Mouse (Mus musculus) neural tube, embryonic 11.5 days (tissue): ENCODE data around the gene Kcnip3. TPM values are rescaled to one million over a fixed set of nuclear protein-coding genes. Genes with fewer than 3 reads are reported as not detected.

Experiments
- ATAC-seq: fragments of 200-750 bp; cut with Nextera tagmentation; 2 replicates; pipeline ENCODE4 v1.8.0; 2017; ENCODE audit warnings: moderate number of reproducible peaks, mild to moderate bottlenecking, moderate TSS enrichment, moderate library complexity; ENCODE audit not compliant: insufficient read depth, low FRiP score, low TSS enrichment
- DNase-seq: peaks from one replicate; pipeline ENCODE4 v3.0.0-alpha.2; 2015; ENCODE audit warnings: low spot score
- H3K27ac ChIP-seq: fragments of 300-500 bp; sonication (generic); 2 replicates; pipeline ENCODE4 v1.5.1; 2014; ENCODE audit warnings: low read depth, mild to moderate bottlenecking, low read length
- H3K27me3 ChIP-seq: fragments of 300-500 bp; sonication (generic); 2 replicates; pipeline ENCODE4 v1.6.1; 2014; ENCODE audit warnings: mild to moderate bottlenecking, low read length, mixed read lengths; ENCODE audit not compliant: control insufficient read depth, insufficient read depth
- H3K36me3 ChIP-seq: fragments of 300-500 bp; sonication (generic); 2 replicates; pipeline ENCODE4 v1.6.1; 2014; ENCODE audit warnings: mild to moderate bottlenecking, low read length, moderate library complexity, mixed read lengths; ENCODE audit not compliant: control insufficient read depth, insufficient read depth
- H3K4me1 ChIP-seq: fragments of 300-500 bp; sonication (generic); 2 replicates; pipeline ENCODE4 v1.6.1; 2014; ENCODE audit warnings: low read length, mixed read lengths; ENCODE audit not compliant: control insufficient read depth, insufficient read depth
- H3K4me2 ChIP-seq: fragments of 300-500 bp; sonication (generic); 2 replicates; pipeline ENCODE4 v1.6.1; 2014; ENCODE audit warnings: low read depth, mild to moderate bottlenecking, moderate library complexity
- H3K4me3 ChIP-seq: fragments of 300-500 bp; sonication (generic); 2 replicates; pipeline ENCODE4 v1.5.1; 2014; ENCODE audit warnings: low read depth, low read length
- H3K9ac ChIP-seq: fragments of 300-500 bp; sonication (generic); 2 replicates; pipeline ENCODE4 v1.6.1; 2014; ENCODE audit warnings: mild to moderate bottlenecking, low read length
- H3K9me3 ChIP-seq: fragments of 300-500 bp; sonication (generic); 2 replicates; pipeline ENCODE4 v1.6.1; 2016; ENCODE audit warnings: low read length; ENCODE audit not compliant: control insufficient read depth
- WGBS: fragments of 180-500 bp; shearing (Covaris S2); extraction: QIAGEN DNeasy Blood & Tissue Kit; methylation state at CpG from one replicate; pipeline ENCODE4 v1.1.7; 2014; 5-methylcytosine and 5-hydroxymethylcytosine counted together
- polyA plus RNA-seq: library from polyadenylated mRNA; unstranded; fragments of >200 nt; fragmentation: Nextera tagmentation; extraction: Ambion mirVana; gene quantifications from 2 replicates; pipeline ENCODE4 v1.2.1, GENCODE M21; 2014

Gene Kcnip3
- polyA plus RNA-seq, 1 experiment from 2014 or later: 3.4 TPM

GRCm38 (mm10) chr2:127539494-127539893 lies 17.6 kb upstream of the Kcnip3 start:
- Histone ChIP-seq H3K9ac (no peak overlapping the region), H3K4me3 (no peak overlapping the region), H3K27me3 (peaks cover 40% of the 10 kb centered on the region), H3K27ac (no peak overlapping the region), H3K4me1 (no peaks in the 10 kb centered on the region), H3K36me3 (no peaks in the 10 kb centered on the region), H3K4me2 (no peak overlapping the region), H3K9me3 (no peaks in the 10 kb centered on the region)
- no peak for ATAC-seq
- WGBS: 36% methylated on average over 4 of the region's 4 CpGs
- DNase-seq: no peak

GRCm38 (mm10) chr2:127537548-127537947 lies 15.7 kb upstream of the Kcnip3 start:
- H3K4me2 ChIP-seq: no peak overlapping the region
- 77% methylated on average over 3 of the region's 3 CpGs for WGBS
- ATAC-seq: no peak
- no peak overlapping the region for H3K4me3 ChIP-seq
- no peak overlapping the region for H3K27ac ChIP-seq
- H3K4me1 ChIP-seq: no peaks in the 10 kb centered on the region
- H3K27me3 ChIP-seq: peaks cover 32% of the 10 kb centered on the region
- H3K36me3 ChIP-seq: no peaks in the 10 kb centered on the region
- no peak for DNase-seq
- no peaks in the 10 kb centered on the region for H3K9me3 ChIP-seq
- no peak overlapping the region for H3K9ac ChIP-seq

GRCm38 (mm10) chr2:127535363-127535762 lies 13.5 kb upstream of the Kcnip3 start:
- Histone ChIP-seq H3K36me3 (no peaks in the 10 kb centered on the region), H3K27ac (no peak overlapping the region), H3K4me1 (no peaks in the 10 kb centered on the region), H3K27me3 (peaks cover 10% of the 10 kb centered on the region), H3K9ac (no peak overlapping the region), H3K4me3 (no peak overlapping the region), H3K9me3 (no peaks in the 10 kb centered on the region), H3K4me2 (no peak overlapping the region)
- DNase-seq (no peak), ATAC-seq (no peak)
- WGBS: 84% methylated on average over 9 of the region's 9 CpGs

- H3K36me3 ChIP-seq: no peaks in the 10 kb centered on the region
- no peak overlapping the region for H3K4me2 ChIP-seq
- H3K27ac ChIP-seq: no peak overlapping the region
- H3K27me3 ChIP-seq: no peaks in the 10 kb centered on the region
- ATAC-seq: no peak
- H3K9me3 ChIP-seq: no peaks in the 10 kb centered on the region
- WGBS: 12% methylated on average over 9 of the region's 9 CpGs
- no peaks in the 10 kb centered on the region for H3K4me1 ChIP-seq
- no peak overlapping the region for H3K4me3 ChIP-seq
- H3K9ac ChIP-seq: no peak overlapping the region
- peak; percentile 60 for DNase-seq
Observed at GRCm38 (mm10) chr2:127532379-127532778, 10.5 kb upstream of the Kcnip3 start.

GRCm38 (mm10) chr2:127531592-127531991 lies 9.7 kb upstream of the Kcnip3 start:
- 86% methylated on average over 2 of the region's 2 CpGs for WGBS
- no peak overlapping the region for H3K27ac ChIP-seq
- H3K9ac ChIP-seq: no peak overlapping the region
- H3K27me3 ChIP-seq: no peaks in the 10 kb centered on the region
- no peak for DNase-seq
- no peak for ATAC-seq
- no peaks in the 10 kb centered on the region for H3K36me3 ChIP-seq
- H3K9me3 ChIP-seq: no peaks in the 10 kb centered on the region
- H3K4me1 ChIP-seq: no peaks in the 10 kb centered on the region
- no peak overlapping the region for H3K4me3 ChIP-seq
- no peak overlapping the region for H3K4me2 ChIP-seq

GRCm38 (mm10) chr2:127530418-127530817 lies 8.5 kb upstream of the Kcnip3 start:
- Histone ChIP-seq H3K36me3 (no peaks in the 10 kb centered on the region), H3K9me3 (no peaks in the 10 kb centered on the region), H3K9ac (no peak overlapping the region), H3K27ac (no peak overlapping the region), H3K27me3 (no peaks in the 10 kb centered on the region), H3K4me1 (no peaks in the 10 kb centered on the region), H3K4me2 (no peak overlapping the region), H3K4me3 (no peak overlapping the region)
- ATAC-seq: no peak
- WGBS: 77% methylated on average over 3 of the region's 3 CpGs
- no peak for DNase-seq

- no peak overlapping the region for H3K4me2 ChIP-seq
- WGBS: 80% methylated on average over 3 of the region's 3 CpGs
- no peak overlapping the region for H3K4me3 ChIP-seq
- H3K9ac ChIP-seq: no peak overlapping the region
- H3K36me3 ChIP-seq: no peaks in the 10 kb centered on the region
- H3K9me3 ChIP-seq: no peaks in the 10 kb centered on the region
- no peak for DNase-seq
- no peaks in the 10 kb centered on the region for H3K27me3 ChIP-seq
- no peak overlapping the region for H3K27ac ChIP-seq
- H3K4me1 ChIP-seq: peaks cover 9% of the 10 kb centered on the region
- ATAC-seq: no peak
Observed at GRCm38 (mm10) chr2:127525004-127525775, 3.3 kb upstream of the Kcnip3 start.

GRCm38 (mm10) chr2:127523950-127524729 lies 2.2 kb upstream of the Kcnip3 start:
- H3K27ac ChIP-seq: no peak overlapping the region
- H3K27me3 ChIP-seq: no peaks in the 10 kb centered on the region
- no peaks in the 10 kb centered on the region for H3K36me3 ChIP-seq
- H3K4me2 ChIP-seq: no peak overlapping the region
- WGBS: 66% methylated on average over 7 of the region's 7 CpGs
- H3K4me3 ChIP-seq: no peak overlapping the region
- no peak overlapping the region for H3K9ac ChIP-seq
- H3K9me3 ChIP-seq: no peaks in the 10 kb centered on the region
- peaks cover 9% of the 10 kb centered on the region for H3K4me1 ChIP-seq
- DNase-seq (no peak), ATAC-seq (no peak)
